Mouse (Mus musculus) cerebellum, postnatal 4 days (tissue): ENCODE data around the gene Txn1.

Experiments used
- DNase-seq, 2 experiments: peaks; one replicate each; pipeline ENCODE4 v3.0.0; 2022; ENCODE audit warnings: low spot score in 2 of 2, mixed read lengths in 1 of 2

Txn1 gene

GRCm38 (mm10) chr4:57956029-57956960, at the start of gene Txn1:
Gene Txn1 (minus strand): TSS chr4:57956411.
- peak; percentile 83 to 96 for DNase-seq

- no peak for DNase-seq
Observed at GRCm38 (mm10) chr4:58003501-58003900, 47.3 kb upstream of the Txn1 start.

- no peak for DNase-seq
Observed at GRCm38 (mm10) chr4:57991425-57991824, 35.2 kb upstream of the Txn1 start.

GRCm38 (mm10) chr4:57974400-57975117, 18.3 kb upstream of the Txn1 start:
- no peak for DNase-seq

- no peak for DNase-seq
Observed at GRCm38 (mm10) chr4:57973592-57974268, 17.5 kb upstream of the Txn1 start.

GRCm38 (mm10) chr4:57970285-57970684, 14.1 kb upstream of the Txn1 start:
- DNase-seq = no peak

- no peak for DNase-seq
Observed at GRCm38 (mm10) chr4:57967195-57967594, 11.0 kb upstream of the Txn1 start.

- no peak for DNase-seq
Observed at GRCm38 (mm10) chr4:57965516-57965915, 9.3 kb upstream of the Txn1 start.

- DNase-seq = no peak
Observed at GRCm38 (mm10) chr4:57964143-57964542, 7.9 kb upstream of the Txn1 start.

- DNase-seq = no peak
Observed at GRCm38 (mm10) chr4:57959056-57959455, 2.8 kb upstream of the Txn1 start.

- no peak for DNase-seq
Observed at GRCm38 (mm10) chr4:57958098-57958497, 1.9 kb upstream of the Txn1 start.

GRCm38 (mm10) chr4:57957200-57958085, 1.2 kb upstream of the Txn1 start:
- DNase-seq = no peak

- peak; percentile 27 to 40 for DNase-seq
Observed at GRCm38 (mm10) chr4:57955544-57955958, 660 bp downstream of the Txn1 start.

GRCm38 (mm10) chr4:57954991-57955390, 1.2 kb downstream of the Txn1 start:
- no peak for DNase-seq

GRCm38 (mm10) chr4:57954580-57954979, 1.6 kb downstream of the Txn1 start:
- DNase-seq = no peak

GRCm38 (mm10) chr4:57953796-57954195, 2.4 kb downstream of the Txn1 start:
- no peak for DNase-seq

- no peak for DNase-seq
Observed at GRCm38 (mm10) chr4:57952891-57953290, 3.3 kb downstream of the Txn1 start.

- DNase-seq = no peak
Observed at GRCm38 (mm10) chr4:57952416-57952815, 3.8 kb downstream of the Txn1 start.

- no peak for DNase-seq
Observed at GRCm38 (mm10) chr4:57949866-57950265, 6.3 kb downstream of the Txn1 start.

- DNase-seq = no peak
Observed at GRCm38 (mm10) chr4:57947476-57947875, 8.7 kb downstream of the Txn1 start.

GRCm38 (mm10) chr4:57947036-57947435, 9.2 kb downstream of the Txn1 start:
- DNase-seq = no peak
